In genomic region chr9:107936215-107936822, GRCm38 (mm10) we compare ENCODE assay signal across 7 mouse cellular contexts. TPM values are rescaled to one million over a fixed set of nuclear protein-coding genes. Genes with fewer than 3 reads are reported as not detected.
DNase-seq lines count a peak whose midpoint lies in the region; ATAC-seq lines count a peak whose summit lies in the region.

No protein-coding gene starts in this region.

- peak overlapping the region; percentile 81 for H3K4me3 ChIP-seq in megakaryocyte, embryonic 14.5 days (replicated peaks)
- peak overlapping the region; percentile 54 for H3K4me3 ChIP-seq in forebrain, embryonic 13.5 days
- H3K4me3 ChIP-seq in neural tube, embryonic 11.5 days (ENCODE audit: low read depth, low read length), result peak overlapping the region; percentile 51

- H3K36me3 ChIP-seq in megakaryocyte, embryonic 14.5 days (replicated peaks; ENCODE audit: low read length), result no peaks in the 10 kb centered on the region
- no peaks in the 10 kb centered on the region for H3K36me3 ChIP-seq in forebrain, embryonic 13.5 days (ENCODE audit: poor library complexity, severe bottlenecking)
- no peaks in the 10 kb centered on the region for H3K36me3 ChIP-seq in neural tube, embryonic 11.5 days (ENCODE audit: control insufficient read depth, insufficient read depth, low read length)

- peak; percentile 54 for DNase-seq in left cerebral cortex, adult 11 months (ENCODE audit: low spot score)
- peak; percentile 38 for DNase-seq in neural tube, embryonic 11.5 days (ENCODE audit: low spot score)
- no peak for DNase-seq in ovary, postnatal 36 days (ENCODE audit: low spot score)
- no peak for DNase-seq in cerebellum, adult 9-10 months

- ATAC-seq in megakaryocyte, adult 5-6 weeks (ENCODE audit: poor library complexity, severe bottlenecking), result no peak
- ATAC-seq in forebrain, embryonic 13.5 days, result peak; percentile 65
- peak; percentile 61; the same call in 1 of the 2 replicates for ATAC-seq in neural tube, embryonic 11.5 days (ENCODE audit: insufficient read depth, low FRiP score, low TSS enrichment)

- H3K27ac ChIP-seq in forebrain, embryonic 13.5 days, result no peak overlapping the region
- H3K27ac ChIP-seq in neural tube, embryonic 11.5 days (ENCODE audit: low read depth, low read length), result no peak overlapping the region

- H3K9me3 ChIP-seq in megakaryocyte, embryonic 14.5 days, result no peaks in the 10 kb centered on the region
- H3K9me3 ChIP-seq in forebrain, embryonic 13.5 days (replicated peaks), result no peaks in the 10 kb centered on the region
- H3K9me3 ChIP-seq in neural tube, embryonic 11.5 days (ENCODE audit: control insufficient read depth, low read length), result no peaks in the 10 kb centered on the region

- under 1% methylated on average over 29 of the region's 29 CpGs for WGBS in forebrain, embryonic 13.5 days
- 2% methylated on average over 29 of the region's 29 CpGs for WGBS in neural tube, embryonic 11.5 days

- peaks cover 93% of the 10 kb centered on the region for H3K27me3 ChIP-seq in megakaryocyte, embryonic 14.5 days (replicated peaks)
- no peaks in the 10 kb centered on the region for H3K27me3 ChIP-seq in forebrain, embryonic 13.5 days
- no peaks in the 10 kb centered on the region; the same call in 1 of the 2 replicates for H3K27me3 ChIP-seq in neural tube, embryonic 11.5 days (ENCODE audit: control insufficient read depth, insufficient read depth, low read length)

- H3K9ac ChIP-seq in forebrain, embryonic 13.5 days, result peak overlapping the region; percentile 68
- H3K9ac ChIP-seq in neural tube, embryonic 11.5 days (ENCODE audit: low read length), result peak overlapping the region; percentile 67

- H3K4me2 ChIP-seq in forebrain, embryonic 13.5 days, result peak overlapping the region; percentile 92
- peak overlapping the region; percentile 96 for H3K4me2 ChIP-seq in neural tube, embryonic 11.5 days (ENCODE audit: low read depth)

- peaks cover 19% of the 10 kb centered on the region for H3K4me1 ChIP-seq in megakaryocyte, embryonic 14.5 days
- H3K4me1 ChIP-seq in forebrain, embryonic 13.5 days, result peaks cover 23% of the 10 kb centered on the region
- H3K4me1 ChIP-seq in neural tube, embryonic 11.5 days (ENCODE audit: control insufficient read depth, insufficient read depth, low read length), result peaks cover 14% of the 10 kb centered on the region

RNA-seq across cellular contexts. Expression of gene Camkv, which starts 0.8 kb away (rescaled TPM):
- polyA plus RNA-seq in megakaryocyte, embryonic 14.5 days (2012; ENCODE audit: insufficient read depth, low replicate concordance), result not detected in 2 replicates
- not detected in 2 replicates for total RNA-seq in megakaryocyte, adult 5-6 weeks (2015)
- 0.04 TPM in 1 of 2 replicates, not detected in the other for total RNA-seq in megakaryocyte, adult 5-6 weeks (2017)
- 23.6 and 27.2 TPM in 2 replicates for polyA plus RNA-seq in forebrain, embryonic 13.5 days (2015; fragmentation: Nextera tagmentation; extraction: Ambion mirVana)
- polyA plus RNA-seq in neural tube, embryonic 11.5 days (2014; fragmentation: Nextera tagmentation; extraction: Ambion mirVana), result 3.5 and 4.3 TPM in 2 replicates

RNA-seq across cellular contexts. Expression of gene Actl11, which starts 8.1 kb away (rescaled TPM):
- not detected in 2 replicates for polyA plus RNA-seq in megakaryocyte, embryonic 14.5 days (2012; ENCODE audit: insufficient read depth, low replicate concordance)
- not detected in 2 replicates for total RNA-seq in megakaryocyte, adult 5-6 weeks (2015)
- not detected in 2 replicates for total RNA-seq in megakaryocyte, adult 5-6 weeks (2017)
- polyA plus RNA-seq in forebrain, embryonic 13.5 days (2015; fragmentation: Nextera tagmentation; extraction: Ambion mirVana), result not detected in 2 replicates
- polyA plus RNA-seq in neural tube, embryonic 11.5 days (2014; fragmentation: Nextera tagmentation; extraction: Ambion mirVana), result not detected in 2 replicates

RNA-seq across cellular contexts. Expression of gene Traip, which starts 13.6 kb away (rescaled TPM):
- polyA plus RNA-seq in megakaryocyte, embryonic 14.5 days (2012; ENCODE audit: insufficient read depth, low replicate concordance), result 1.0 and 1.2 TPM in 2 replicates
- 4.9 and 9.4 TPM in 2 replicates for total RNA-seq in megakaryocyte, adult 5-6 weeks (2015)
- total RNA-seq in megakaryocyte, adult 5-6 weeks (2017), result 12.0 and 15.8 TPM in 2 replicates
- 21.7 and 23.6 TPM in 2 replicates for polyA plus RNA-seq in forebrain, embryonic 13.5 days (2015; fragmentation: Nextera tagmentation; extraction: Ambion mirVana)
- polyA plus RNA-seq in neural tube, embryonic 11.5 days (2014; fragmentation: Nextera tagmentation; extraction: Ambion mirVana), result 25.2 and 25.7 TPM in 2 replicates

RNA-seq across cellular contexts. Expression of gene Mst1r, which starts 29.6 kb away (rescaled TPM):
- 0.23 TPM in 1 of 2 replicates, not detected in the other for polyA plus RNA-seq in megakaryocyte, embryonic 14.5 days (2012; ENCODE audit: insufficient read depth, low replicate concordance)
- total RNA-seq in megakaryocyte, adult 5-6 weeks (2015), result 0.52 and 0.94 TPM in 2 replicates
- 2.2 and 2.3 TPM in 2 replicates for total RNA-seq in megakaryocyte, adult 5-6 weeks (2017)
- 0.46 and 0.74 TPM in 2 replicates for polyA plus RNA-seq in forebrain, embryonic 13.5 days (2015; fragmentation: Nextera tagmentation; extraction: Ambion mirVana)
- 0.33 and 1.1 TPM in 2 replicates for polyA plus RNA-seq in neural tube, embryonic 11.5 days (2014; fragmentation: Nextera tagmentation; extraction: Ambion mirVana)

RNA-seq across cellular contexts. Expression of gene Uba7, which starts 39.0 kb away (rescaled TPM):
- 78.9 and 91.5 TPM in 2 replicates for polyA plus RNA-seq in megakaryocyte, embryonic 14.5 days (2012; ENCODE audit: insufficient read depth, low replicate concordance)
- 37.5 and 44.3 TPM in 2 replicates for total RNA-seq in megakaryocyte, adult 5-6 weeks (2015)
- 35.6 and 43.2 TPM in 2 replicates for total RNA-seq in megakaryocyte, adult 5-6 weeks (2017)
- polyA plus RNA-seq in forebrain, embryonic 13.5 days (2015; fragmentation: Nextera tagmentation; extraction: Ambion mirVana), result 2.7 and 3.1 TPM in 2 replicates
- 10.9 and 12.1 TPM in 2 replicates for polyA plus RNA-seq in neural tube, embryonic 11.5 days (2014; fragmentation: Nextera tagmentation; extraction: Ambion mirVana)

Comparison
In these comparisons a context has a peak if more than half of its experiments do, and no peak if none do; other contexts are left out.
1. DNase-seq: peak in left cerebral cortex, adult 11 months (single experiment) and neural tube, embryonic 11.5 days (single experiment); none in ovary, postnatal 36 days (single experiment) and cerebellum, adult 9-10 months (single experiment).
2. RNA of gene Traip, which starts 13.6 kb away (polyA plus RNA-seq): 25.2 to 25.7 TPM in neural tube, embryonic 11.5 days and 21.7 to 23.6 TPM in forebrain, embryonic 13.5 days; 1.0 to 1.2 TPM in megakaryocyte, embryonic 14.5 days; every median in the first group is over 10 times any median in the second.
3. Peak in every context shown above with its lines, with median percentiles within 50 percentile points of each other: H3K4me3 ChIP-seq.